Comparison of ENCODE assay signal across 10 mouse cellular contexts in genomic region chr7:127217901-127218642, GRCm38 (mm10). TPM values are rescaled to one million over a fixed set of nuclear protein-coding genes. Genes with fewer than 3 reads are reported as not detected.
DNase-seq lines count a peak whose midpoint lies in the region; ATAC-seq and TF ChIP-seq lines count a peak whose summit lies in the region.
"Had no signal": no experiment of that assay in that cellular context is flagged by ENCODE, and none has a peak within 500 bp of the region (broad histone marks: within the 10 kb centered on the region; RNA-seq: fewer than 3 reads in every experiment).

No protein-coding gene starts in this region.

- no peaks in the 10 kb centered on the region for H3K9me3 ChIP-seq in heart, postnatal 0 days (replicated peaks; ENCODE audit: control insufficient read depth, low read length)
- no peaks in the 10 kb centered on the region for H3K9me3 ChIP-seq in kidney, embryonic 16.5 days (ENCODE audit: low read length)
- no peaks in the 10 kb centered on the region for H3K9me3 ChIP-seq in kidney, embryonic 15.5 days (replicated peaks)
- H3K9me3 ChIP-seq: embryonic facial prominence, embryonic 13.5 days had no signal

- no peak overlapping the region; the same call in 1 of the 2 replicates for H3K9ac ChIP-seq in heart, postnatal 0 days (replicated peaks; ENCODE audit: low read depth, low read length)
- H3K9ac ChIP-seq in kidney, embryonic 16.5 days (replicated peaks; ENCODE audit: low read length) = no peak overlapping the region
- no peak overlapping the region for H3K9ac ChIP-seq in kidney, embryonic 15.5 days
- H3K9ac ChIP-seq: embryonic facial prominence, embryonic 13.5 days had no signal

- WGBS in heart, postnatal 0 days = 49% methylated on average over 10 of the region's 10 CpGs
- WGBS in kidney, embryonic 16.5 days = 79% methylated on average over 10 of the region's 10 CpGs
- WGBS in kidney, embryonic 15.5 days = 81% methylated on average over 10 of the region's 10 CpGs

- no peak for ATAC-seq in heart, postnatal 0 days (ENCODE audit: insufficient read depth, low read depth)
- peak; percentile 76 for ATAC-seq in megakaryocyte, adult 5-6 weeks (ENCODE audit: poor library complexity, severe bottlenecking)
- no peak for ATAC-seq in kidney, embryonic 16.5 days (ENCODE audit: low FRiP score, low TSS enrichment)
- no peak for ATAC-seq in kidney, embryonic 15.5 days (replicated peaks; ENCODE audit: low FRiP score)

- DNase-seq in heart, postnatal 0 days (ENCODE audit: low spot score) = no peak
- no peak for DNase-seq in heart, adult 18-20 months
- peak; percentile 80 for DNase-seq in R1 (ENCODE audit: low read depth, low spot score)
- DNase-seq in thymus, postnatal 10 days (ENCODE audit: low spot score in 2 of 2) = peak; percentile 80 to 82
- DNase-seq in testis, postnatal 14 days (ENCODE audit: low spot score) = no peak
- DNase-seq: kidney, adult 18-20 months had no signal

- H3K36me3 ChIP-seq in heart, postnatal 0 days (replicated peaks; ENCODE audit: control insufficient read depth, insufficient read depth, low read length) = no peaks in the 10 kb centered on the region
- no peaks in the 10 kb centered on the region for H3K36me3 ChIP-seq in kidney, embryonic 16.5 days (ENCODE audit: insufficient read depth, low read length)
- H3K36me3 ChIP-seq in kidney, embryonic 15.5 days = no peaks in the 10 kb centered on the region
- H3K36me3 ChIP-seq: embryonic facial prominence, embryonic 13.5 days had no signal

- no peak for TF ChIP-seq CTCF in heart, postnatal 0 days (IDR thresholded peaks at IDR 0.05; ENCODE audit: low read depth)

- H3K4me3 ChIP-seq in heart, postnatal 0 days (ENCODE audit: low read depth, low read length) = peak overlapping the region; percentile 10; the same call in 1 of the 2 replicates
- H3K4me3 ChIP-seq in kidney, embryonic 16.5 days (ENCODE audit: low read length) = no peak overlapping the region
- no peak overlapping the region for H3K4me3 ChIP-seq in kidney, embryonic 15.5 days (replicated peaks)
- H3K4me3 ChIP-seq: embryonic facial prominence, embryonic 13.5 days had no signal

- peak overlapping the region; percentile 5; the same call in 1 of the 2 replicates for H3K4me2 ChIP-seq in heart, postnatal 0 days (ENCODE audit: low read depth, low read length)
- H3K4me2 ChIP-seq in kidney, embryonic 16.5 days (replicated peaks; ENCODE audit: low read depth, low read length) = no peak overlapping the region
- H3K4me2 ChIP-seq in kidney, embryonic 15.5 days = no peak overlapping the region
- H3K4me2 ChIP-seq: embryonic facial prominence, embryonic 13.5 days had no signal

- no peaks in the 10 kb centered on the region for H3K27me3 ChIP-seq in heart, postnatal 0 days (ENCODE audit: control insufficient read depth, insufficient read depth, low read length)
- H3K27me3 ChIP-seq in kidney, embryonic 16.5 days (ENCODE audit: insufficient read depth, low read length) = no peaks in the 10 kb centered on the region
- H3K27me3 ChIP-seq in kidney, embryonic 15.5 days = 0 out of 2 replicates have a peak, but pooled peaks cover 5% of the 10 kb centered on the region

- H3K4me1 ChIP-seq in heart, postnatal 0 days (ENCODE audit: control insufficient read depth, insufficient read depth) = peaks cover 23% of the 10 kb centered on the region
- H3K4me1 ChIP-seq in kidney, embryonic 16.5 days (ENCODE audit: insufficient read depth, low read length) = peaks cover 6% of the 10 kb centered on the region
- peaks cover 21% of the 10 kb centered on the region for H3K4me1 ChIP-seq in kidney, embryonic 15.5 days

- TF ChIP-seq EP300 in heart, postnatal 0 days (IDR thresholded peaks at IDR 0.05; ENCODE audit: low read depth) = no peak

- peak overlapping the region; percentile 54 for H3K27ac ChIP-seq in heart, postnatal 0 days (ENCODE audit: low read depth)
- H3K27ac ChIP-seq in kidney, embryonic 16.5 days (ENCODE audit: low read length) = no peak overlapping the region
- H3K27ac ChIP-seq in kidney, embryonic 15.5 days = no peak overlapping the region
- H3K27ac ChIP-seq: embryonic facial prominence, embryonic 13.5 days had no signal

RNA-seq across cellular contexts. Expression of gene Mylpf, which starts 9.4 kb away (rescaled TPM):
- 22.1 TPM in 1 of 2 replicates, not detected in the other for total RNA-seq in heart, postnatal 0 days (2014; rRNA removed; ENCODE audit: low replicate concordance)
- 3.2 and 5.4 TPM in 2 replicates for polyA plus RNA-seq in heart, postnatal 0 days (2015; fragmentation: Nextera tagmentation; extraction: Ambion mirVana)
- total RNA-seq in heart, adult 18-20 months (2021) = 1 to 10 TPM; 1.1 to 3.7 TPM
- total RNA-seq in megakaryocyte, adult 5-6 weeks (2015) = 5.0 and 6.0 TPM in 2 replicates
- 2.3 and 3.3 TPM in 2 replicates for total RNA-seq in megakaryocyte, adult 5-6 weeks (2017)
- 26.7 and 28.8 TPM in 2 replicates for polyA plus RNA-seq in kidney, embryonic 16.5 days (2015; fragmentation: Nextera tagmentation; extraction: Ambion mirVana)
- polyA plus RNA-seq in kidney, embryonic 15.5 days (2015; fragmentation: Nextera tagmentation; extraction: Ambion mirVana) = 51.1 and 90.2 TPM in 2 replicates

RNA-seq across cellular contexts. Expression of gene Tbc1d10b, which starts 9.8 kb away (rescaled TPM):
- total RNA-seq in heart, postnatal 0 days (2014; rRNA removed; ENCODE audit: low replicate concordance) = 30.2 and 45.3 TPM in 2 replicates
- 9.6 and 10.8 TPM in 2 replicates for polyA plus RNA-seq in heart, postnatal 0 days (2015; fragmentation: Nextera tagmentation; extraction: Ambion mirVana)
- total RNA-seq in heart, adult 18-20 months (2021) = 10 to 100 TPM; 20.8 to 21.6 TPM
- 27.0 and 27.4 TPM in 2 replicates for total RNA-seq in megakaryocyte, adult 5-6 weeks (2015)
- 59.8 and 74.2 TPM in 2 replicates for total RNA-seq in megakaryocyte, adult 5-6 weeks (2017)
- 23.2 and 25.8 TPM in 2 replicates for polyA plus RNA-seq in kidney, embryonic 16.5 days (2015; fragmentation: Nextera tagmentation; extraction: Ambion mirVana)
- 23.4 and 26.7 TPM in 2 replicates for polyA plus RNA-seq in kidney, embryonic 15.5 days (2015; fragmentation: Nextera tagmentation; extraction: Ambion mirVana)

RNA-seq across cellular contexts. Expression of gene Zfp553, which starts 14.8 kb away (rescaled TPM):
- total RNA-seq in heart, postnatal 0 days (2014; rRNA removed; ENCODE audit: low replicate concordance) = 11.8 and 18.5 TPM in 2 replicates
- polyA plus RNA-seq in heart, postnatal 0 days (2015; fragmentation: Nextera tagmentation; extraction: Ambion mirVana) = 10.9 and 11.2 TPM in 2 replicates
- 1 to 10 TPM; 6.4 to 6.7 TPM for total RNA-seq in heart, adult 18-20 months (2021)
- total RNA-seq in megakaryocyte, adult 5-6 weeks (2015) = 2.9 and 3.1 TPM in 2 replicates
- total RNA-seq in megakaryocyte, adult 5-6 weeks (2017) = 5.9 and 9.7 TPM in 2 replicates
- 45.2 and 46.0 TPM in 2 replicates for polyA plus RNA-seq in kidney, embryonic 16.5 days (2015; fragmentation: Nextera tagmentation; extraction: Ambion mirVana)
- polyA plus RNA-seq in kidney, embryonic 15.5 days (2015; fragmentation: Nextera tagmentation; extraction: Ambion mirVana) = 41.7 and 46.1 TPM in 2 replicates

RNA-seq across cellular contexts. Expression of gene Sept1, which starts 14.9 kb away (rescaled TPM):
- total RNA-seq in heart, postnatal 0 days (2014; rRNA removed; ENCODE audit: low replicate concordance) = 2.3 and 8.6 TPM in 2 replicates
- 18.7 and 19.4 TPM in 2 replicates for polyA plus RNA-seq in heart, postnatal 0 days (2015; fragmentation: Nextera tagmentation; extraction: Ambion mirVana)
- total RNA-seq in heart, adult 18-20 months (2021) = 1 to 10 TPM; 3.0 to 7.7 TPM
- 36.2 and 36.8 TPM in 2 replicates for total RNA-seq in megakaryocyte, adult 5-6 weeks (2015)
- 31.2 and 42.7 TPM in 2 replicates for total RNA-seq in megakaryocyte, adult 5-6 weeks (2017)
- polyA plus RNA-seq in kidney, embryonic 16.5 days (2015; fragmentation: Nextera tagmentation; extraction: Ambion mirVana) = 18.6 and 26.6 TPM in 2 replicates
- 21.3 and 21.7 TPM in 2 replicates for polyA plus RNA-seq in kidney, embryonic 15.5 days (2015; fragmentation: Nextera tagmentation; extraction: Ambion mirVana)

RNA-seq across cellular contexts. Expression of gene Cd2bp2, which starts 22.2 kb away (rescaled TPM):
- 39.3 and 39.9 TPM in 2 replicates for total RNA-seq in heart, postnatal 0 days (2014; rRNA removed; ENCODE audit: low replicate concordance)
- 26.9 and 27.2 TPM in 2 replicates for polyA plus RNA-seq in heart, postnatal 0 days (2015; fragmentation: Nextera tagmentation; extraction: Ambion mirVana)
- 10 to 100 TPM; 35.1 to 36.9 TPM for total RNA-seq in heart, adult 18-20 months (2021)
- 16.1 and 19.0 TPM in 2 replicates for total RNA-seq in megakaryocyte, adult 5-6 weeks (2015)
- 51.8 and 57.5 TPM in 2 replicates for total RNA-seq in megakaryocyte, adult 5-6 weeks (2017)
- 66.9 and 68.7 TPM in 2 replicates for polyA plus RNA-seq in kidney, embryonic 16.5 days (2015; fragmentation: Nextera tagmentation; extraction: Ambion mirVana)
- polyA plus RNA-seq in kidney, embryonic 15.5 days (2015; fragmentation: Nextera tagmentation; extraction: Ambion mirVana) = 59.3 and 66.6 TPM in 2 replicates

Comparison
In these comparisons a context has a peak if more than half of its experiments do, and no peak if none do; other contexts are left out.
1. DNase-seq: peak in R1 (single experiment) and thymus, postnatal 10 days (2 of 2); none in heart, postnatal 0 days (single experiment), heart, adult 18-20 months (0 of 2) and testis, postnatal 14 days (single experiment).